Mouse (Mus musculus): ENCODE results near the gene Gm3045. TPM values are rescaled to one million over a fixed set of nuclear protein-coding genes. Genes with fewer than 3 reads are reported as not detected.

Gene Gm3045
- polyA plus RNA-seq, 1 experiment: not detected

DNA sequence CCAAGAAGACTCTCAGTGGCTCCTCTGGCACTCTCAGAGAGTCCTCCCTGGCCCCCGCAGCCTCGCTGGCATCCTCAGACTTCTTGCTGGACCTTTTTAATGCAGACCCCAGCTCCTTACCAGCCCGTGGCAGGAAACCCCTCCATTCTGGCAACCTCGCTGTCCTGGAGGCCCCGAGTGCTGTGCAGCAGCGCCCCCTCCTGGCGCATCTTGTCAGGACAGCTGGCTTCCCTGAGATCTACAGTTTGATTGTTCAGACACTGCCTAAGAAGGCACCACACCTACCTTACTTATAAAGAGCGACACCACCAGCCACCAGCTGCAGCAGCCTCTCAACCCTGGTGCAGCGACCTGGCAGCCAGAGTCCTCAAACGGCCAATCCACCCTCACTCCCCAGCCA is 7.1 kb downstream of the Gm3045 start:
- H3K27me3 ChIP-seq (ENCODE audit: control insufficient read depth): peaks cover 21% of the 10 kb centered on the region
- no peaks in the 10 kb centered on the region for H3K4me1 ChIP-seq (ENCODE audit: control insufficient read depth)
- H3K9me3 ChIP-seq (ENCODE audit: control insufficient read depth, low read length): no peaks in the 10 kb centered on the region
- H3K36me3 ChIP-seq (ENCODE audit: control insufficient read depth): no peaks in the 10 kb centered on the region
- H3K4me3 ChIP-seq (replicated peaks): no peak overlapping the region
- no peak for TF ChIP-seq GATA1 (IDR thresholded peaks at IDR 0.05; ENCODE audit: low read length)
- no peak for TF ChIP-seq TAL1 (IDR thresholded peaks at IDR 0.05; ENCODE audit: low read length)

DNA sequence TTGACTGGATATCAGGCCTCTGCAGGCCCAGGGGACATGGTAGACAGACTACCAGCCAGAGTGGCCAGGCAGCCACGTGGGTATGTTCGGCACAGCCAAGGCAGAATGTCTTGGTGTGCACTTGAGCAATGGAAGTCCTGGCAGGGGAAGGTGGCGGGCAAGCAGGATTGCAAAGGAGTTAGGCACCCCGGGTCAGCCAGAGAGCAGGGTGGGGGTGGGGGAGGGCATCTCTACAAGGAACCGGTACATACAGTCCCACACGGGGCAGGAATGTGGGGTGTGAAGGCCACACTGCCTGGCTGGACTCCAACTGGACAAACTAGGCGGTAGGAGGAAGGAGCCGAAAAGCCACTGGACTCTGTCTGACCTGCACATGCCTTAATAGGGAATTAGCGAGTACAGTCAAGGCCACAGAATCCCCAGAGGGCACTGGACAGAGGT is 7.9 kb downstream of the Gm3045 start:
- Histone ChIP-seq H3K4me3 (replicated peaks) (no peak overlapping the region), H3K4me1 (ENCODE audit: control insufficient read depth) (no peaks in the 10 kb centered on the region), H3K9me3 (ENCODE audit: control insufficient read depth, low read length) (no peaks in the 10 kb centered on the region), H3K27me3 (ENCODE audit: control insufficient read depth) (peaks cover 29% of the 10 kb centered on the region), H3K36me3 (ENCODE audit: control insufficient read depth) (no peaks in the 10 kb centered on the region)
- TF ChIP-seq TAL1 (IDR thresholded peaks at IDR 0.05; ENCODE audit: low read length): no peak
- TF ChIP-seq GATA1 (IDR thresholded peaks at IDR 0.05; ENCODE audit: low read length): no peak

GRCm38 (mm10) chr13:56435615-56436287 is 9.4 kb downstream of the Gm3045 start:
- TF ChIP-seq TAL1 (IDR thresholded peaks at IDR 0.05; ENCODE audit: low read length) (no peak), GATA1 (IDR thresholded peaks at IDR 0.05; ENCODE audit: low read length) (no peak)
- Histone ChIP-seq H3K4me3 (replicated peaks) (no peak overlapping the region), H3K9me3 (ENCODE audit: control insufficient read depth, low read length) (no peaks in the 10 kb centered on the region), H3K36me3 (ENCODE audit: control insufficient read depth) (no peaks in the 10 kb centered on the region), H3K4me1 (ENCODE audit: control insufficient read depth) (no peaks in the 10 kb centered on the region), H3K27me3 (ENCODE audit: control insufficient read depth) (peaks cover 37% of the 10 kb centered on the region)

GRCm38 (mm10) chr13:56438211-56439075 is 12.0 kb downstream of the Gm3045 start, which contains the start of gene Slc25a48:
TSS of gene Slc25a48 (plus strand) at chr13:56438355.
- Histone ChIP-seq H3K36me3 (ENCODE audit: control insufficient read depth) (no peaks in the 10 kb centered on the region), H3K4me3 (replicated peaks) (peak within 1 kb of the TSS; percentile 50), H3K4me1 (ENCODE audit: control insufficient read depth) (no peaks in the 10 kb centered on the region), H3K27me3 (ENCODE audit: control insufficient read depth) (peaks cover 37% of the 10 kb centered on the region), H3K9me3 (ENCODE audit: control insufficient read depth, low read length) (no peaks in the 10 kb centered on the region)
- TF ChIP-seq TAL1 (IDR thresholded peaks at IDR 0.05; ENCODE audit: low read length): no peak
- TF ChIP-seq GATA1 (IDR thresholded peaks at IDR 0.05; ENCODE audit: low read length): no peak

DNA sequence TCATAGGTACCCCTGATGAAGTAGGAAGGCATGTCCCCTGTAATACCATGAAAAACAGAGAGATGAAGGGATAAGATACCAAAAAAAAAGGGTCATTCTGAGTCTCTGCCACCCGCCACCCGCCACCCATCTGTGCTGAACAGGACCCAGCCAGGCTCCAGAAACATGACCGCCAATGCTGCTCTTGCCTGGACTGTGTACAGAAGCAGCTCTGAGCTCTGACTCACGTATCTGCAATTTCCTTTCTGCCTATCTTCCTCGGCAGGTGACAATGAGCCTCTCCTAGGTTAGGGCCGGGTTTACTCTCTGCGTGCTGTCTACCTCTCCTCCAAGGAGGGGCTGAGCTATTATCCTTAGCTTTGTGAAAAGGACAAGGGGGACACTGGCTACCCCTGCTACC is 17.0 kb downstream of the Gm3045 start:
- H3K4me3 ChIP-seq (replicated peaks): no peak overlapping the region
- H3K9me3 ChIP-seq (ENCODE audit: control insufficient read depth, low read length): no peaks in the 10 kb centered on the region
- peaks cover 16% of the 10 kb centered on the region for H3K27me3 ChIP-seq (ENCODE audit: control insufficient read depth)
- no peaks in the 10 kb centered on the region for H3K4me1 ChIP-seq (ENCODE audit: control insufficient read depth)
- TF ChIP-seq GATA1 (IDR thresholded peaks at IDR 0.05; ENCODE audit: low read length) (no peak), TAL1 (IDR thresholded peaks at IDR 0.05; ENCODE audit: low read length) (no peak)
- H3K36me3 ChIP-seq (ENCODE audit: control insufficient read depth): no peaks in the 10 kb centered on the region

GRCm38 (mm10) chr13:56444112-56444511 is 17.7 kb downstream of the Gm3045 start:
- Histone ChIP-seq H3K4me1 (ENCODE audit: control insufficient read depth) (no peaks in the 10 kb centered on the region), H3K4me3 (replicated peaks) (no peak overlapping the region), H3K36me3 (ENCODE audit: control insufficient read depth) (no peaks in the 10 kb centered on the region), H3K9me3 (ENCODE audit: control insufficient read depth, low read length) (no peaks in the 10 kb centered on the region), H3K27me3 (ENCODE audit: control insufficient read depth) (peaks cover 9% of the 10 kb centered on the region)
- TF ChIP-seq TAL1 (IDR thresholded peaks at IDR 0.05; ENCODE audit: low read length) (no peak), GATA1 (IDR thresholded peaks at IDR 0.05; ENCODE audit: low read length) (no peak)

GRCm38 (mm10) chr13:56444996-56445395 is 18.6 kb downstream of the Gm3045 start:
- Histone ChIP-seq H3K36me3 (ENCODE audit: control insufficient read depth) (no peaks in the 10 kb centered on the region), H3K27me3 (ENCODE audit: control insufficient read depth) (peaks cover 2% of the 10 kb centered on the region), H3K9me3 (ENCODE audit: control insufficient read depth, low read length) (no peaks in the 10 kb centered on the region), H3K4me1 (ENCODE audit: control insufficient read depth) (no peaks in the 10 kb centered on the region), H3K4me3 (replicated peaks) (no peak overlapping the region)
- TF ChIP-seq GATA1 (IDR thresholded peaks at IDR 0.05; ENCODE audit: low read length): no peak
- TF ChIP-seq TAL1 (IDR thresholded peaks at IDR 0.05; ENCODE audit: low read length): no peak

GRCm38 (mm10) chr13:56449239-56450030 is 23.0 kb downstream of the Gm3045 start:
- Histone ChIP-seq H3K36me3 (ENCODE audit: control insufficient read depth) (no peaks in the 10 kb centered on the region; the same call in 1 of the 2 replicates), H3K27me3 (ENCODE audit: control insufficient read depth) (no peaks in the 10 kb centered on the region), H3K9me3 (ENCODE audit: control insufficient read depth, low read length) (no peaks in the 10 kb centered on the region), H3K4me1 (ENCODE audit: control insufficient read depth) (no peaks in the 10 kb centered on the region), H3K4me3 (replicated peaks) (no peak overlapping the region)
- TF ChIP-seq TAL1 (IDR thresholded peaks at IDR 0.05; ENCODE audit: low read length): no peak
- no peak for TF ChIP-seq GATA1 (IDR thresholded peaks at IDR 0.05; ENCODE audit: low read length)
